Mouse (Mus musculus) cerebellum, adult 9-10 months (tissue): Measurements from ENCODE around the gene Olfr31.

Source experiments
- DNase-seq: peaks from one replicate; pipeline ENCODE4 v3.0.0; 2022

Olfr31 gene

GRCm38 (mm10) chr14:14354511-14355359 lies 32.1 kb downstream of the Olfr31 start:
- DNase-seq, result no peak

- DNase-seq, result no peak
Observed at GRCm38 (mm10) chr14:14355360-14355646, 32.7 kb downstream of the Olfr31 start.
